Mouse (Mus musculus): ENCODE results near the gene Pibf1.

- TF ChIP-seq GATA1 (IDR thresholded peaks at IDR 0.05; ENCODE audit: low read length): no peak
- no peak for TF ChIP-seq TAL1 (IDR thresholded peaks at IDR 0.05; ENCODE audit: low read length)
Measured at GRCm38 (mm10) chr14:99176559-99176958, 77.3 kb downstream of the Pibf1 start.

Data from erythroblast, embryonic 14.5 days (primary cell).